Mouse (Mus musculus): ENCODE measurements around the gene Dcun1d3. TPM values are rescaled to one million over a fixed set of nuclear protein-coding genes. Genes with fewer than 3 reads are reported as not detected.
A peak's percentile ranks its signal among the peaks of the same experiment; 100 is the strongest.

Gene Dcun1d3
- polyA plus RNA-seq (2014; fragmentation: Nextera tagmentation; extraction: Ambion mirVana) = 7.3 and 7.8 TPM in 2 replicates

GRCm38 (mm10) chr7:119895639-119896512 is at the start of gene Dcun1d3, which contains the start of gene Lyrm1:
Dcun1d3 (minus strand) TSS chr7:119896298.
Lyrm1 (plus strand) TSS chr7:119895861.
- H3K9ac ChIP-seq = peak within 1 kb of the TSS; percentile 83
- H3K4me1 ChIP-seq (ENCODE audit: insufficient read depth) = no peaks in the 10 kb centered on the region
- H3K4me2 ChIP-seq = peak within 1 kb of the TSS; percentile 83
- TF ChIP-seq CTCF (IDR thresholded peaks at IDR 0.05; ENCODE audit: low read depth) = no peak
- H3K9me3 ChIP-seq (ENCODE audit: low read depth, low read length) = no peaks in the 10 kb centered on the region
- peak within 1 kb of the TSS; percentile 97 for H3K27ac ChIP-seq (ENCODE audit: low read depth)
- DNase-seq (peak; percentile 98), ATAC-seq (ENCODE audit: insufficient read depth) (peak; percentile 98)
- no peaks in the 10 kb centered on the region for H3K27me3 ChIP-seq (ENCODE audit: insufficient read depth, low read length)
- H3K4me3 ChIP-seq (ENCODE audit: low read depth, low read length) = peak within 1 kb of the TSS; percentile 72
- no peaks in the 10 kb centered on the region for H3K36me3 ChIP-seq (ENCODE audit: insufficient read depth)
- WGBS = under 1% methylated on average over 63 of the region's 63 CpGs

GRCm38 (mm10) chr7:119941569-119941968 is 45.5 kb upstream of the Dcun1d3 start:
- H3K9me3 ChIP-seq (ENCODE audit: low read depth, low read length) = no peaks in the 10 kb centered on the region
- WGBS = 52% methylated on average over 2 of the region's 2 CpGs
- peak; percentile 3 for DNase-seq

GRCm38 (mm10) chr7:119937036-119937435 is 40.9 kb upstream of the Dcun1d3 start:
- ATAC-seq (ENCODE audit: insufficient read depth) = no peak
- H3K4me2 ChIP-seq = no peak overlapping the region
- no peak for DNase-seq
- H3K27me3 ChIP-seq (ENCODE audit: insufficient read depth, low read length) = no peaks in the 10 kb centered on the region
- no peaks in the 10 kb centered on the region for H3K4me1 ChIP-seq (ENCODE audit: insufficient read depth)
- no peak for TF ChIP-seq CTCF (IDR thresholded peaks at IDR 0.05; ENCODE audit: low read depth)
- H3K9ac ChIP-seq = no peak overlapping the region
- WGBS = 67% methylated on average over 5 of the region's 5 CpGs
- no peaks in the 10 kb centered on the region for H3K36me3 ChIP-seq (ENCODE audit: insufficient read depth)
- H3K4me3 ChIP-seq (ENCODE audit: low read depth, low read length) = no peak overlapping the region
- H3K9me3 ChIP-seq (ENCODE audit: low read depth, low read length) = no peaks in the 10 kb centered on the region
- no peak overlapping the region for H3K27ac ChIP-seq (ENCODE audit: low read depth)

More at GRCm38 (mm10) chr7:119941569-119941968, 45.5 kb upstream of the Dcun1d3 start:
- H3K27me3 ChIP-seq (ENCODE audit: insufficient read depth, low read length) = no peaks in the 10 kb centered on the region
- no peak; the same call in 1 of the 2 replicates for ATAC-seq (ENCODE audit: insufficient read depth)
- no peak overlapping the region for H3K4me2 ChIP-seq
- H3K27ac ChIP-seq (ENCODE audit: low read depth) = no peak overlapping the region
- TF ChIP-seq CTCF (IDR thresholded peaks at IDR 0.05; ENCODE audit: low read depth) = no peak
- no peaks in the 10 kb centered on the region for H3K4me1 ChIP-seq (ENCODE audit: insufficient read depth)
- H3K9ac ChIP-seq = no peak overlapping the region
- H3K4me3 ChIP-seq (ENCODE audit: low read depth, low read length) = no peak overlapping the region
- H3K36me3 ChIP-seq (ENCODE audit: insufficient read depth) = no peaks in the 10 kb centered on the region

- DNase-seq (no peak), ATAC-seq (ENCODE audit: insufficient read depth) (no peak)
- Histone ChIP-seq H3K4me2 (no peak overlapping the region), H3K36me3 (ENCODE audit: insufficient read depth) (no peaks in the 10 kb centered on the region), H3K27ac (ENCODE audit: low read depth) (no peak overlapping the region), H3K4me1 (ENCODE audit: insufficient read depth) (no peaks in the 10 kb centered on the region), H3K9ac (no peak overlapping the region), H3K9me3 (ENCODE audit: low read depth, low read length) (no peaks in the 10 kb centered on the region), H3K4me3 (ENCODE audit: low read depth, low read length) (no peak overlapping the region), H3K27me3 (ENCODE audit: insufficient read depth, low read length) (no peaks in the 10 kb centered on the region)
- TF ChIP-seq CTCF (IDR thresholded peaks at IDR 0.05; ENCODE audit: low read depth) = no peak
Observed at GRCm38 (mm10) chr7:119936321-119936720, 40.2 kb upstream of the Dcun1d3 start.

- Histone ChIP-seq H3K27me3 (ENCODE audit: insufficient read depth, low read length) (no peaks in the 10 kb centered on the region), H3K9me3 (ENCODE audit: low read depth, low read length) (no peaks in the 10 kb centered on the region), H3K27ac (ENCODE audit: low read depth) (no peak overlapping the region), H3K4me3 (ENCODE audit: low read depth, low read length) (no peak overlapping the region), H3K9ac (no peak overlapping the region), H3K36me3 (ENCODE audit: insufficient read depth) (no peaks in the 10 kb centered on the region), H3K4me2 (no peak overlapping the region), H3K4me1 (ENCODE audit: insufficient read depth) (no peaks in the 10 kb centered on the region)
- DNase-seq = no peak
- no peak for ATAC-seq (ENCODE audit: insufficient read depth)
- 50% methylated on average over 2 of the region's 2 CpGs for WGBS
- no peak for TF ChIP-seq CTCF (IDR thresholded peaks at IDR 0.05; ENCODE audit: low read depth)
Observed at GRCm38 (mm10) chr7:119928783-119929440, 32.8 kb upstream of the Dcun1d3 start.

GRCm38 (mm10) chr7:119921054-119921453 is 25.0 kb upstream of the Dcun1d3 start:
- no peaks in the 10 kb centered on the region for H3K9me3 ChIP-seq (ENCODE audit: low read depth, low read length)
- H3K4me2 ChIP-seq = no peak overlapping the region
- no peaks in the 10 kb centered on the region for H3K36me3 ChIP-seq (ENCODE audit: insufficient read depth)
- no peak overlapping the region for H3K27ac ChIP-seq (ENCODE audit: low read depth)
- no peaks in the 10 kb centered on the region for H3K4me1 ChIP-seq (ENCODE audit: insufficient read depth)
- no peak overlapping the region for H3K4me3 ChIP-seq (ENCODE audit: low read depth, low read length)
- no peak overlapping the region for H3K9ac ChIP-seq
- ATAC-seq (ENCODE audit: insufficient read depth) (no peak), DNase-seq (no peak)
- no peak for TF ChIP-seq CTCF (IDR thresholded peaks at IDR 0.05; ENCODE audit: low read depth)
- H3K27me3 ChIP-seq (ENCODE audit: insufficient read depth, low read length) = no peaks in the 10 kb centered on the region
- 74% methylated on average over 4 of the region's 4 CpGs for WGBS

- Histone ChIP-seq H3K27ac (ENCODE audit: low read depth) (no peak overlapping the region), H3K27me3 (ENCODE audit: insufficient read depth, low read length) (no peaks in the 10 kb centered on the region), H3K4me2 (no peak overlapping the region), H3K4me1 (ENCODE audit: insufficient read depth) (no peaks in the 10 kb centered on the region), H3K9ac (no peak overlapping the region), H3K4me3 (ENCODE audit: low read depth, low read length) (no peak overlapping the region), H3K36me3 (ENCODE audit: insufficient read depth) (no peaks in the 10 kb centered on the region), H3K9me3 (ENCODE audit: low read depth, low read length) (no peaks in the 10 kb centered on the region)
- TF ChIP-seq CTCF (IDR thresholded peaks at IDR 0.05; ENCODE audit: low read depth) = no peak
- ATAC-seq (ENCODE audit: insufficient read depth) = no peak
- WGBS = 45% methylated on average over 2 of the region's 2 CpGs
- DNase-seq = no peak
Observed at GRCm38 (mm10) chr7:119920457-119920856, 24.4 kb upstream of the Dcun1d3 start.
